Mouse (Mus musculus) naive thymus-derived CD4-positive, alpha-beta T cell, adult 2 months (primary cell): ENCODE measurements around the gene Slc9a3r1.

ENCODE experiments used
- DNase-seq: peaks from one replicate; pipeline ENCODE4 v3.0.0-alpha.2; 2011; ENCODE audit warnings: low read depth

The Slc9a3r1 gene

GRCm38 (mm10) chr11:115163568-115164150 lies 518 bp downstream of the Slc9a3r1 start:
- no peak for DNase-seq

- peak; percentile 65 for DNase-seq
Measured at GRCm38 (mm10) chr11:115164341-115164975, 1.3 kb downstream of the Slc9a3r1 start.

GRCm38 (mm10) chr11:115164976-115165374 lies 1.8 kb downstream of the Slc9a3r1 start:
- peak; percentile 22 for DNase-seq

- DNase-seq, result peak; percentile 19
Measured at GRCm38 (mm10) chr11:115166776-115167175, 3.6 kb downstream of the Slc9a3r1 start.

GRCm38 (mm10) chr11:115167631-115168249 lies 4.6 kb downstream of the Slc9a3r1 start:
- peak; percentile 48 for DNase-seq

- DNase-seq, result no peak
Measured at GRCm38 (mm10) chr11:115169430-115169829, 6.3 kb downstream of the Slc9a3r1 start.

GRCm38 (mm10) chr11:115171125-115171524 lies 8.0 kb downstream of the Slc9a3r1 start:
- DNase-seq, result peak; percentile 15

- DNase-seq, result no peak
Measured at GRCm38 (mm10) chr11:115172825-115173287, 9.7 kb downstream of the Slc9a3r1 start.

GRCm38 (mm10) chr11:115173549-115174339 lies 10.6 kb downstream of the Slc9a3r1 start:
- peak; percentile 73 for DNase-seq

- DNase-seq, result no peak
Measured at GRCm38 (mm10) chr11:115176399-115177190, 13.5 kb downstream of the Slc9a3r1 start.

- no peak for DNase-seq
Measured at GRCm38 (mm10) chr11:115177559-115178195, 14.5 kb downstream of the Slc9a3r1 start.

GRCm38 (mm10) chr11:115178766-115179165 lies 15.6 kb downstream of the Slc9a3r1 start:
- DNase-seq, result no peak

- DNase-seq, result no peak
Measured at GRCm38 (mm10) chr11:115179191-115179590, 16.1 kb downstream of the Slc9a3r1 start.

GRCm38 (mm10) chr11:115179881-115180280 lies 16.7 kb downstream of the Slc9a3r1 start:
- no peak for DNase-seq

- peak; percentile 93 for DNase-seq
Measured at GRCm38 (mm10) chr11:115181913-115182638, 18.9 kb downstream of the Slc9a3r1 start.

GRCm38 (mm10) chr11:115184973-115185372 lies 21.8 kb downstream of the Slc9a3r1 start:
- peak; percentile 68 for DNase-seq

- DNase-seq, result peak; percentile 99
Measured at GRCm38 (mm10) chr11:115187224-115187639, 24.1 kb downstream of the Slc9a3r1 start, which contains the start of gene Tmem104. Gene Tmem104 (plus strand): TSS chr11:115187487.

GRCm38 (mm10) chr11:115187693-115188092 lies 24.6 kb downstream of the Slc9a3r1 start, which contains the start of gene Nat9:
Gene Nat9 (minus strand): TSS chr11:115187859.
- peak; percentile 73 for DNase-seq

GRCm38 (mm10) chr11:115188539-115189231 lies 25.5 kb downstream of the Slc9a3r1 start:
- DNase-seq, result no peak

GRCm38 (mm10) chr11:115189304-115189703 lies 26.2 kb downstream of the Slc9a3r1 start:
- no peak for DNase-seq
